Mouse (Mus musculus) retina, adult 2 months (tissue): ENCODE data around the gene Rbm10.

ENCODE experiments used
- DNase-seq: peaks from one replicate; pipeline ENCODE4 v3.0.0-alpha.2; 2012; ENCODE audit warnings: low read depth, low spot score

Rbm10 gene

GRCm38 (mm10) chrX:20617176-20617902 lies at the start of gene Rbm10, which contains the start of gene Ndufb11:
Gene Rbm10 (plus strand): TSS chrX:20617503.
Gene Ndufb11 (minus strand): TSS chrX:20617619.
- peak; percentile 62 for DNase-seq

DNA sequence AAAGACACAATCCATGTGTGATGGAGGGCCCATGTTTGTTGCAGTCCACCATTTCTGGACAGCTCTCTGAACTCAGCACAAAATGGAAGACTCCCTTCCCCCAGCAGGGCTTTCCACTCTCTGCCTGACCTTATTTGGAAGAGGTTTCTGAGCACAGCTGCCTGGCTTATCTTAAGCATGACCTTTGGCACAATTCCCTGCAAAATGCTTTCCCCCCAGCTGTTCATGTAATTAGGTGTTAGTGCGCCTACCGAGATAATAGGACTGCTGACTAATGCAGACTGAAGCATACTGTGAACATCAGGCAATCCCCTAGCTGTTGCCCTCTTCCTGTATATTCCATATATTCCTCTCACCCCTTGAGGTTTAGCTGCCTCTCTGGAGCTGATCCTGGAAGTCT lies 46.3 kb upstream of the Rbm10 start:
- peak; percentile 32 for DNase-seq

GRCm38 (mm10) chrX:20572683-20573082 lies 44.6 kb upstream of the Rbm10 start:
- no peak for DNase-seq

- DNase-seq = no peak
Measured at GRCm38 (mm10) chrX:20573927-20574326, 43.4 kb upstream of the Rbm10 start.

DNA sequence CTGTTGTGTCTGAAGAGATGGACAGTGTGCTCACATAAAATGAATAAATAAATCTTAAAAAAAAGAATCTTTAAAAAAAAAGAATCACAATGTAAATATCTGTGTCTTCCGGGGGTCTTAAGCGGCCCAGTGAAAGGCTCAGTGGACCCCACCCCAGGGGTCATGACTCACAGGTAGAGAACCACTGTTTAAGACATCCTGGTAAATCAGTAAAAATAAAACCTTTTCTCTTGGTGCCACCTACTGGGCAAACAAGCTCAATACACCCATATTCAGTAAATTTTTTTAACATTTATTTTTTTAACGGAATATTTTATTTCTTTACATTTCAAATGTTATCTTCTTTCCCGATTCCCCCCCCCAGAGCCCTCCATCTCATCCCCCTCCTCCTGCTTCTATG lies 29.3 kb upstream of the Rbm10 start:
- DNase-seq = no peak

DNA sequence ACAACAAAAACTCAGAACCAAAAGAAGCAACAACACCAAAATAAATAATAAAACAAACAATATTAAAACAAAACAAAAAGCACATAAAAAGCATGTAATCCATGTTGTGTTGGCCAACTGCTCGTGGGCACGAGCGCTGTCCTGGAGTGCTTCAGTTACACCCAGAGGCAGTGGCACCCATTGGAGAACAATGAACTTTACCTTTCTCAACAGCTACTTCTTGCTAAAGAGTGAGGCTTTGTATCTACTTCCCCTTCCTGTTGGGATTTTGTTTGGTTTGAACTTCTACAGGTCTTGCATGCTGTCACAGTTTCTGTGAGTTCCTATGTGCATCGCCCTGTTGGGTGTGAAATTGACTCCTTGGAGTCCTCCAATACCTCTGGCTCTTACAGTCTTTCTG lies 8.8 kb upstream of the Rbm10 start:
- no peak for DNase-seq

DNA sequence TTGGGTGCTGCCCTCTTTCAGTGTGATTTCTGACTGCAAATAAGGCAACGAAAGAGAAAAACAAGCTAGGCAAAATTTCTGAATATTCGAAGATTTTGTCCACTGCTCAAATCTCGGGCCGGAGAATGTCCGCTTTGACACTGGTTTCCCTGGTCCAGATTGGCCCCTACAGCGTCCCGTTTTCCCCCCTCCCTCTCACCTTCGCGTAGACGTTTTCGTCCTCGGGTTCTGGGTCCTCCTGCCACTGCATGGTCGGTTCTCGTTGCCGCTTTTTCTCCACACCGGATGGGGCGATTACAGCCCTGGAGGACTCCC lies 485 bp upstream of the Rbm10 start:
- no peak for DNase-seq

DNA sequence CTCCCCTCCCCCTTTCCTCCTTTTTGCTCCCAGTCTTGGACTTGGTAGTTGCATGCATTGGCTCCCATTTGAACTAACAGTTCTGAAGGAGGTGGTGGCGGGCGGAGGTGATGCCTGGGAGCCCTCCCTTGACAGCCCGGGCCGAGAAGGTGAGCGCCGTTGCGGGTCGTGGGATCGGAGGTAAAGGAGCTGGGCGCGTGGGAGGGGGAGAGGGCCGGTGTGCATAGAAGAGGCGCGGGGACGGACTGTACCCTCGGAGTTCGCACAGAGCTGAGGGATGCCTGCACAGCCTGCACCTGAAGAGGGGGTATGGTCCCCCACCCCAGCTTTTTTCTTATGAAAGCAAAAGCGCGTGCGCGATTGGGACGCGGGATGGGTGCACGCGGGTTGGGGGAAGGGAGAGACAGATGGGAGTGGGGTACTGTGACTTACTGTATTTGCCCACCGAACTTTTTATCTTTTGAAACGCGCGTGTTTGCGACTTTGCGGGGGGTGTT lies 648 bp downstream of the Rbm10 start:
- no peak for DNase-seq

DNA sequence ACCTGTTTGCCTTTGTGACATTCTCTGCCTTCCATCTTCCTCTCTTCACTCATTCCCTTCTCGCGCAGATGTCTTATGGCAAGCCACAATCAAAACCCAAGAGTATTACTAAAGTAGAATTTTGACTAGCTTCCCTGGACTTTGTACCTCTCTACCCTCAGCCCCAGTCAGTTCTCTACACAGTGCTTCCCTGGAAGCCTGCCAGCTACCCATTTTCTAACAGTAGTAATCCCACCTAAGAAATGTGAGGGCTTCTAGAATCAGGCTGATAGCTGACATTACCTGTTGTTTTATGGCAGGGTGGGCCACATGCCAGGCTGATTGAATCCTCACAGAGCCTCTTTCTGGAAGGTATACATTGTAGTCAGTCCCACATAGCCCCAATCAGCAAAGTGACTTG lies 20.8 kb downstream of the Rbm10 start:
- no peak for DNase-seq

GRCm38 (mm10) chrX:20644780-20645179 lies 27.5 kb downstream of the Rbm10 start:
- no peak for DNase-seq

DNA sequence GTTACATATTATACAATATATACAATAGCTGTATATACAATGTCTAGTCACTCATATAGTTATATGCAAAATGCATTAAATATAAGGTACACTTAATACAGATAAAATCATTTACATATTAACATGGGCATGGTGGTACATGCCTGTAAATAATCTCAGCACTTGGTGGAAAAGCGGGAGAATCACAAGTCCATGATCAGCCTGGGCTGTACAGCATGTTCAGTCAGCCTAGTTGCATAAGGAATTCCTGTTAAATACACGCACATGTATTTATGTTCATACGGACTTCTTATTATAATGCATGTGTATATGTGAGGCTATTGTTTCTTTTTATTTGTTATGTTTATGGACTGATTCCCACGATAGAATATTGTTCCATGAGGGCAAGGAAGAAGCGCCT lies 40.3 kb downstream of the Rbm10 start:
- DNase-seq = no peak

GRCm38 (mm10) chrX:20658026-20658652 lies 40.8 kb downstream of the Rbm10 start, which contains the start of gene Uba1:
Gene Uba1 (plus strand): TSS chrX:20658326.
- peak; percentile 34 for DNase-seq

DNA sequence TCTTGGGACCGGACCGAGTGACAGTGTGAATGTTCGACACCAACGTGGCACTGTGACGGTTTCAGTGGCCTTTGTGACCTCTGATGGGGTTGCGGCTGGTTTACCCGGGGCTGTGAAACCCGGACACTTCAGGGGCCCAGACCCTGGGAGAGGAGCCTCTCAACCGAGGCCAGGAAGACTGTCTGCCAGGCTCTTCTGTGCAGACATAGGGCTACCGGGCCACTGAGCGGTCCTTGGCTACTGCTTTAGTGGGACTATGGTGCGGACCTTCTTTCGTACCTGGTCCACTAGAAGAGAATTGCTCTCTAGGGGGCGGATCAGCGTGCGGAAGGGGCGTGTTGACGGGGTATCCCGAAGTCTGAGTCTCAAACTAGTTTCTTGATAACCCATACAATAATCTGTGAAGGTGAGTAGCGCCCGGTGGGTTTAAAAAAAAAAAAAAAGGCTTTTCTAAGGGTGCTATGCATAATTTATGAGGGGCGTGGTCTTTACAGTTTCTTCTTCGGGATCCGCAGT lies 41.6 kb downstream of the Rbm10 start:
- no peak for DNase-seq

DNA sequence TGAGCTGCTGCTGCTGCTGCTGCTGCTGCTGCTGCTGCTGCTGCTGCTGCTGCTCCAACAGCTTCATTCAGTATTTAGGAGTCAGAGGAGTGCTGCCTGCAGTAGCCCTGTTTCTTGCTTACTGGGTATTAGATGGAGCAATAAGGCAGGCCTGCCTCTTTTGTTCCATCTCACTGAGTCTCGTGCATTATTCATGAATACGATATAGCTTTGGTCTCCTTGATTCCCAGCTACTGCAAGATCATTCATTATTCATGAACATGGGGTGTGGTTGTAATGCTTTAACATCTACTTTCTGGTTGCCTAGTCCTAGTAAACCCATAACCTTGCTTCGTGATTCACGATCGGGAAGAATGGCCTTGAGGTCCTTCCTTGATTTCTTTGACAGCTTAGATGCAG lies 45.0 kb downstream of the Rbm10 start:
- no peak for DNase-seq

DNA sequence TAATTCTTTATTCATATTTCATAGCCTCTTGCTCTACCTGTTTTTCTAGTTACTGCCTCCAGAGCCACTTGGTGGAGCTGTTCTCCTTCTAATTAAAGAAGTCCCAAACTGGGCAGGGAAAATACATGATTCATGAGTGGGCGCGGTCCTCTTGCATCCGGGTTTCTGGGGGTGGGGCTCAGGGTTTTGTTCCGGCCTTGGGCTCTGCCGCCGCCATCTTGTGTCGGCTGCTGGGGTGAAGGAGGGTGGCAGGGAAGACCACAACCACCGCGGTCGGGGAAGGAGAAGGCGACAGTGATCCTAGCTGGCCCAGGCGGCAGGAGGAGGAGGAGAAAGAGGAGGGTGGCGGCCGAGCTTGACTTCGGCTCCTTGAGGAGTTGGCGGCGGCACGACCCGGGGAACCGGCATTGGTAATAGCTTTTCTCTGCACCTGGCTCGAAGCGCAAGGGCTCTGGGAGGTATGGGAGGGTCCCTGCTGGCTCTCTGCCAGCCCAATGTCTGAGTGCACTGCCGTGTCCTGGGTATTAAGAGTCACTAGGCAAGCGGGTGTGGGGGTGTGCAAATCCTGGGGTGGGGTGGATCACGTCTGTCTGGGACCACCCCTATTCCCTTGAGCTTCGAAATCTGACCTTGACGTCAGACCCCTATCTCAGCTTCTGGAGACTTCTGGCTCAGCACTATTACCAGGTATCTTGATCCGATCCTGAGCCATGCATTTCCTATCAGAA lies 45.6 kb downstream of the Rbm10 start:
- peak; percentile 79 for DNase-seq

DNA sequence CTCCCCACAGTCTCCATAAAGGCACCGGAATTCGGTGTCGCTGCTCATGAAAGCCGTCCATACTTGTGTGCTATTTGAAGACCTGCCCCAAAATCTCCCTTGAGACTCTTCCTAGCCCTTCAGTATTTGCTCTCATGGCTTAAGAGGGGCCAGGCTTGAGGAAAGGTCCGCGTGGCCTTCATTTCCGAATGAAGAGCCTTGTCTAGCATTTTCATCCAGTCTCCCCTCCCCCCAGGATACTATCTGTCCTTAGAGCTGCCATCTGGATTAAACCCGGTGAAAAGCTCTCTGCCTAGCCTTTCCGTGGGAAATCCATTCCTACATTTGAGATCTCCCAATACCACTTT lies 46.1 kb downstream of the Rbm10 start:
- no peak for DNase-seq

DNA sequence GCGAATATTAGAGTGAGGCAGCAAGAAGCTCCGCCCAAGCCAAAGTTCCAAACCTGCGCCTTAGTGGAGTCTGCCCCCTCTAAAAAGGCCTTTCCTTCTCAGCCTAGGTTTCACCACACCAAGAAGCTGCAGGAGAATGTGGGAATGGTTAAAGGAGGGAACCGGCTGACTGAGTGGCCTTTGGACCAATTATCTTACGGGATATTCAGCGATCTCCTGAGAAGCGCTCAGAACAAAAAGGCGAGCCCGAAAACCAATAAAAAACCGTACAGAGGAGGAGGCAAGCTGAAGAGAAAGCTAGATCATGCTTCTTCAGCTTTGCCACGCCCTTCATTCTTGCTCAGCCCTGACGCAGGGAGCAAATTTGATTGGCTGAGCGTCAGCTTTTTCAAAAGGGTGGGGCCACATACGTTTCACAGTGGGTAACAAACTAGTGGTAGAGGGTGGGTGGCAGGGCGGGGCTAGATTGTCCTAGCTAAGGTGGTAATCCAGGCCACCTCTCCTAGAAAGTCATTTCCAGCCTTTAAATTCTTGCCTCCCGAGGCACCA lies 70.3 kb downstream of the Rbm10 start, which contains the start of gene Cdk16:
Cdk16 (plus strand) TSS at position 436 of the 549 bp plus-strand sequence.
- peak; percentile 73 for DNase-seq

- peak; percentile 65 for DNase-seq
Measured at GRCm38 (mm10) chrX:20688068-20688547, 70.8 kb downstream of the Rbm10 start.

- DNase-seq = no peak
Measured at GRCm38 (mm10) chrX:20688615-20689014, 71.3 kb downstream of the Rbm10 start.

GRCm38 (mm10) chrX:20691566-20691965 lies 74.3 kb downstream of the Rbm10 start:
- no peak for DNase-seq

DNA sequence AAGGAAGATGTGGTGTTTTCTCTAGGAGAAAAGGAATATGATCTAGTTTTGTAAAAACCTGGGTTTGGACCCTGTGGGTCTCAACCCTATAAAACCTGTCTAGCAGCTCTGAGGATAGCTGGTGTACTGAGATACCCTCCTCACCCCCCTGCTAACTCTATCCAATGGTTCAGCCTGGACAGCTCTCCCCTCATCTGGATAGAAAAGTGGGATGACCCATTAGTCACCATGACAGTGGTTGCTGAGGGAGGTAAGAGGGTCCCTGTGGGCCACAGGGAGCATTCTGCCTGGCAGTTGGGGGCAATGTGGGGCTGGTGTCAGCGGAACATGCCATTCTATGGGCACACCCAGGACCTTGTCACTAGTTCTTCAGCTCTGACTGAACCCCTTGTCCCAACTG lies 75.3 kb downstream of the Rbm10 start:
- no peak for DNase-seq

DNA sequence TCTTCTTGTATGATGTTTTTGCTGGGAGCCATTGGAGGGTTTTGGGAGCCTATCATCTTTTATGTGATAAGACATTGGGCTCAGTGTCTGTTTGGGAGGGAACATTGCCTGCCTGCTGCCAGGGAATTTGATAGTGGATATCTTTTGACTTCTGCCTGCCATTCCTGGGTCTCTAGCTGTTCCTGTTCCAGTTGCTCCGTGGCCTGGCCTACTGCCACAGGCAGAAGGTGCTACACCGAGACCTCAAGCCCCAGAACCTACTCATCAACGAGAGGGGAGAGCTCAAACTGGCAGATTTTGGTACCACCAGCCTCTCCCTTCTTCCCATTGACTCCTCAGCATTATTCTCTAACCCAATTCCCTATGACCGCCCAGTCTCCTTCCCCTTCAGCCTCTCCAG lies 78.5 kb downstream of the Rbm10 start:
- no peak for DNase-seq
